Mouse (Mus musculus) heart, postnatal 0 days (tissue): ENCODE data around the gene Ppp1r9a. TPM values are rescaled to one million over a fixed set of nuclear protein-coding genes. Genes with fewer than 3 reads are reported as not detected.

ENCODE experiments used
- ATAC-seq: fragments of 200-750 bp; cut with Nextera tagmentation; 2 replicates; pipeline ENCODE4 v1.8.0; 2017; ENCODE audit warnings: low read depth, moderate number of reproducible peaks, moderate library complexity; ENCODE audit not compliant: insufficient read depth
- DNase-seq: peaks from one replicate; pipeline ENCODE4 v3.0.0-alpha.2; 2016; ENCODE audit warnings: low spot score
- H3K27ac ChIP-seq: fragments of 300-500 bp; sonication (generic); 2 replicates; pipeline ENCODE4 v1.5.1; 2014; ENCODE audit warnings: low read depth, mild to moderate bottlenecking
- H3K27me3 ChIP-seq: fragments of 300-500 bp; sonication (generic); 2 replicates; pipeline ENCODE4 v1.6.1; 2014; ENCODE audit warnings: low read length, mixed read lengths; ENCODE audit not compliant: control insufficient read depth, insufficient read depth
- H3K36me3 ChIP-seq: fragments of 300-500 bp; sonication (generic); replicated peaks from 2 replicates; pipeline ENCODE4 v1.6.1; 2014; ENCODE audit warnings: low read length, mixed read lengths; ENCODE audit not compliant: control insufficient read depth, insufficient read depth
- H3K4me1 ChIP-seq: fragments of 300-500 bp; sonication (generic); 2 replicates; pipeline ENCODE4 v1.6.1; 2014; ENCODE audit warnings: antibody characterized with exemption; ENCODE audit not compliant: control insufficient read depth, insufficient read depth
- H3K4me2 ChIP-seq: fragments of 300-500 bp; sonication (generic); 2 replicates; pipeline ENCODE4 v1.6.1; 2014; ENCODE audit warnings: low read depth, mild to moderate bottlenecking, low read length, moderate library complexity
- H3K4me3 ChIP-seq: fragments of 300-500 bp; sonication (generic); 2 replicates; pipeline ENCODE4 v1.5.1; 2014; ENCODE audit warnings: low read depth, low read length
- H3K9ac ChIP-seq: fragments of 300-500 bp; sonication (generic); replicated peaks from 2 replicates; pipeline ENCODE4 v1.6.1; 2014; ENCODE audit warnings: low read depth, low read length, mixed read lengths
- H3K9me3 ChIP-seq: fragments of 300-500 bp; sonication (generic); replicated peaks from 2 replicates; pipeline ENCODE4 v1.6.1; 2016; ENCODE audit warnings: low read length; ENCODE audit not compliant: control insufficient read depth
- CTCF ChIP-seq: IDR thresholded peaks from 2 replicates; pipeline ENCODE4 v1.5.1; 2016; ENCODE audit warnings: antibody characterized with exemption, control low read depth, low read depth
- EP300 ChIP-seq: IDR thresholded peaks from 2 replicates; pipeline ENCODE4 v1.6.1; 2016; ENCODE audit warnings: antibody characterized with exemption, low read depth
- WGBS: fragments of 180-500 bp; shearing (Covaris S2); extraction: QIAGEN DNeasy Blood & Tissue Kit; methylation state at CpG from one replicate; pipeline ENCODE4 v1.1.7; 2014; 5-methylcytosine and 5-hydroxymethylcytosine counted together
- polyA plus RNA-seq: library from polyadenylated mRNA; unstranded; fragments of >200 nt; fragmentation: Nextera tagmentation; extraction: Ambion mirVana; gene quantifications from 2 replicates; pipeline ENCODE4 v1.2.1, GENCODE M21; 2015
- total RNA-seq: library from RNA; depleted of rRNA; stranded (reverse); fragments of >200 nt; gene quantifications from 2 replicates; pipeline ENCODE4 v1.2.3, GENCODE M21; 2014; ENCODE audit warnings: low replicate concordance

Gene Ppp1r9a
- total and polyA plus RNA-seq, 2 experiments from 2014 or later = 8.3 to 11.6 TPM

DNA sequence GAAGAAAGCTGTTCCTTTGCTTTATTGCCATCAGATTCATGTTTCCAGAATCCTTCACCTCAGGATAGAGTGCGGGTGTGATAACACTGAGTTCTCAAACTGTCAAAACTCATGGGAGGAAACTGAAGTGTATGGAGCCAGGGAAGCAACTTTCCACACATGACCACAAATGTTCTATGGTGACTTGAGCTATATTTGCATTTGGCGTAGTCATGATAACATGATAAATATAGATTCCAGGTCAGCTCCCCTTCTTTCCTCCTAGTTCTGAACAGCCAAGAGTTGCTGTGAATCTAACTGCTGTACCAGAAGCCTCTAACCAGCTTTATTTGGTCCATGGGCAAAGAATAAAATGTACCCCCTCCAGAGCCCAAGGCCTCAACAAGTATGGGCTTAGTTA is 249.5 kb downstream of the Ppp1r9a start:
- Histone ChIP-seq H3K9me3 (no peaks in the 10 kb centered on the region), H3K4me3 (no peak overlapping the region), H3K27ac (peak overlapping the region; percentile 67), H3K4me1 (peaks cover 34% of the 10 kb centered on the region), H3K27me3 (no peaks in the 10 kb centered on the region), H3K9ac (no peak overlapping the region), H3K4me2 (no peak overlapping the region), H3K36me3 (no peaks in the 10 kb centered on the region)
- WGBS = 34% methylated on average over 2 of the region's 2 CpGs
- TF ChIP-seq CTCF (no peak), EP300 (no peak)
- peak; percentile 54; the same call in 1 of the 2 replicates for ATAC-seq
- DNase-seq = peak; percentile 53

DNA sequence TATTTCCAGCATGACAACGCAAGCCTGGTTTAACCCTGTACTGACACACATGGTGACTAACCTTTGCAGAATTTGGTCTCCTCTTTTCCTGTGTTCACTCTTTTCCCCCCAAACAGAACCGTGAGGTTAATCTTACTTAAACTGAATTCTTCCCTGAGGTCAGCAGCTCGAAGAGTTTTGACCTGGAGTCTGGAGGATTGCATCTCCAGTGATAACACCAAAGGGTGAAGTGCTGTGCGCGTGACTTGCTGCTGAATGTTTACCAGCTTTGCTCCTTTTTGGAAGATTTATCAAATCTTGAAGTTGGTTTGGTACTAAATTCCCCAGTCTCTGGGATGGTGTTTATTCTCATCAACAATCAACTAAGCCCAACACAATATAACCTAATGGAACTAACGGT is 252.1 kb downstream of the Ppp1r9a start:
- DNase-seq (no peak), ATAC-seq (no peak)
- Histone ChIP-seq H3K4me2 (no peak overlapping the region), H3K4me1 (peaks cover 41% of the 10 kb centered on the region), H3K4me3 (no peak overlapping the region), H3K27ac (no peak overlapping the region), H3K27me3 (no peaks in the 10 kb centered on the region), H3K9me3 (no peaks in the 10 kb centered on the region), H3K9ac (no peak overlapping the region), H3K36me3 (0 out of 2 replicates have a peak, but pooled peaks cover 5% of the 10 kb centered on the region)
- TF ChIP-seq EP300 (no peak), CTCF (no peak)
- 78% methylated on average over 6 of the region's 6 CpGs for WGBS

DNA sequence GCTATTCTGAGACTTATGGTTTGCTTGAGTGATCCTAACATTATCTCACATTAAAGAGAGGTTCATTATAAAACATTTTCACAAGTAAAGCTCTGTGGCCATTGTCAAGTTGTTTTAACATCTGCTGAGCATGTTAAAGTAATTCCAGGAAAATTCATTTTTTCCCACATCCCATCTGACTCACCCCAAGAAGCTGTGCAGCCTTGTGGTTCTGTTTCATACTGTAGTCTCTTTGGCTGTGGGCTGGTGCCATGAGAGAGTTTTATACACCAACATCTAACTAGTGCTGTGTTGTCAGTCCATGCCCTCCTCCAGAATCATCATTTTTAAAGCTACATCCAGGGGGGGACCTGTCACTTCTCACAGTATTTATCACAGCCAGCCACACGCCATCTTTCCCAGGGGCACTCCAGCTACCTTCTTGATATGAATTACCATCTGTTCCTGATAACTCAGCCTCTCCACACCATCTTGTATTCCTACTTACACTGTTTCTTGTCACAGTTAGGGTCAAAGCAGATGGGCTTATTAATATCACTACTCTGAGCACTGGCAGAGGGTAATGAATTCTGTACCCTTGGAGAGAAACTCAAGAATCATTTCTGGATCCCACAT is 252.7 kb downstream of the Ppp1r9a start:
- ATAC-seq (no peak), DNase-seq (no peak)
- Histone ChIP-seq H3K36me3 (0 out of 2 replicates have a peak, but pooled peaks cover 5% of the 10 kb centered on the region), H3K9ac (no peak overlapping the region), H3K4me3 (no peak overlapping the region), H3K9me3 (no peaks in the 10 kb centered on the region), H3K27ac (no peak overlapping the region), H3K27me3 (no peaks in the 10 kb centered on the region), H3K4me1 (peaks cover 41% of the 10 kb centered on the region), H3K4me2 (no peak overlapping the region)
- WGBS = 73% methylated on average over 1 of the region's 1 CpGs
- TF ChIP-seq CTCF (no peak), EP300 (no peak)

DNA sequence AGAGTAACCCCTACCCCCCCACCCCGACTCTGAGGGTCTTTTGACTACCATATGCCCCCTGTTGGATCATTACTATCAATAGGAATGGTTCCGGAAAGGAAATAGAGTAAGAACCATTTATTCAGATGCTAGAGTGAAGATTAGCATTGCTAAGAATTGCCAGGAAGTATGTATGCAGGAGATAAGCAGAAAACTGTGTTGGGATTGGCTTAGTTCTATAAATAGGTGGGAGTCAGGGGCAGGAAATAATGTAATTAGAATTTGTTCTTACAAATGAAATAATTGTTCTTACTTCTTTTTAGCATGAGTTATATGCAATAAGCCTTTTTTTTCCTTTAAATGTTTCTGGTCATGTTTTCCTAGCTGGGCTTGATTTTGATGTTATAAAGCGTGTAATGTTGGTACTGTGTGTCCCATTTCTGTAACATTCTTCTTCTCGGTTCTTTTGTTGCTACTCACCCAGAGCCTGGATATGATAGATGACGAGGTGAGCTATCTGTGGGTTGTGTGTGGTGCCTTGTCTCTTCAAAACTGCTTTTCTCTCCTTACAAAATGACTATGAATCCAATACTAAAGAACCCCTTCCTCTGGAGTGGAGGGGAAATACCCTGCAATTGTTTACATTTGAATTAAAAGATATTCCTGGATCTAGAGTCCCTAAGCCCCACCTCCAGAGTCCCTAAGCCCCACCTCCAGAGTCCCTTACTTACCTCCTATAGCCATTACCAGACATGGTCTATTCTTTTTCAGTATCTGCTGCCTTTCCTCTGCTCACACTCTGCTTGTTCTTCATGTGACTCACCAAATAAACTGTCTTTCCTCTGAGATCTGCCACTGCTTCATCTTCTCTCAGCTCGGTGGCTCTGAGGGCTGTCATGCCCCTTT is 254.1 kb downstream of the Ppp1r9a start:
- Histone ChIP-seq H3K36me3 (0 out of 2 replicates have a peak, but pooled peaks cover 5% of the 10 kb centered on the region), H3K27ac (peak overlapping the region; percentile 53), H3K4me3 (no peak overlapping the region), H3K4me2 (no peak overlapping the region), H3K4me1 (peaks cover 28% of the 10 kb centered on the region), H3K9ac (no peak overlapping the region), H3K27me3 (no peaks in the 10 kb centered on the region), H3K9me3 (no peaks in the 10 kb centered on the region)
- DNase-seq (peak; percentile 54), ATAC-seq (peak; percentile 45)
- TF ChIP-seq EP300 (peak; percentile 67; the same call in 1 of the 2 replicates), CTCF (no peak)
- WGBS = 49% methylated on average over 6 of the region's 6 CpGs

DNA sequence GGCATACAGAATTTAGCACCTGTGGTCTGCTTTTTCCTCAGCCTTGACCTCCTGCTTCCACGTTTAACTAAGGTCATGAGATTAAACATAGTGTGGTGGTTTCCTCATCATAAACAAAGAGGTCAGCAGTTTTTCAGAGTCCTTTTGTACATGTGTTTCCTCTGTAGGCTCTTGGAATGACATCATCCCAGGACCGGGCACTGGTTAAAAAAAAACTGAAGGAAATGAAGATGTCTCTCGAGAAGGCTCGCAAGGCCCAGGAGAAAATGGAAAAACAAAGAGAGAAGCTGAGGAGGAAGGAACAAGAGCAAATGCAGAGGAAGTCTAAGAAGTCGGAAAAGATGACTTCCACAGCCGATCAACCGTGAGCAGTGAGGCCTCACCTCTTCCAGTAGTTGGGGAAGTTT is 256.7 kb downstream of the Ppp1r9a start:
- H3K4me1 ChIP-seq = peaks cover 22% of the 10 kb centered on the region
- 0 out of 2 replicates have a peak, but pooled peaks cover 5% of the 10 kb centered on the region for H3K36me3 ChIP-seq
- no peak overlapping the region for H3K4me2 ChIP-seq
- H3K4me3 ChIP-seq = no peak overlapping the region
- TF ChIP-seq EP300 = peak; percentile 83
- TF ChIP-seq CTCF = no peak
- peak; percentile 43 for DNase-seq
- H3K27me3 ChIP-seq = no peaks in the 10 kb centered on the region
- H3K9ac ChIP-seq = no peak overlapping the region
- H3K27ac ChIP-seq = peak overlapping the region; percentile 63
- WGBS = 62% methylated on average over 7 of the region's 7 CpGs
- ATAC-seq = peak; percentile 33
- no peaks in the 10 kb centered on the region for H3K9me3 ChIP-seq
